Mouse (Mus musculus) kidney, embryonic 14.5 days (tissue): ENCODE results near the gene Cenpu. TPM values are rescaled to one million over a fixed set of nuclear protein-coding genes. Genes with fewer than 3 reads are reported as not detected.
A peak's percentile ranks its signal among the peaks of the same experiment; 100 is the strongest.

Experiments used
- ATAC-seq: fragments of 200-750 bp; cut with Nextera tagmentation; 2 replicates; pipeline ENCODE4 v1.8.0; 2017; ENCODE audit warnings: moderate number of reproducible peaks, mild to moderate bottlenecking, moderate TSS enrichment, moderate library complexity; ENCODE audit not compliant: low FRiP score, low TSS enrichment
- H3K27ac ChIP-seq: fragments of 300-500 bp; sonication (generic); 2 replicates; pipeline ENCODE4 v1.5.1; 2014; ENCODE audit warnings: low read depth, mild to moderate bottlenecking, low read length, moderate library complexity, mixed read lengths
- H3K27me3 ChIP-seq: fragments of 300-500 bp; sonication (generic); 2 replicates; pipeline ENCODE4 v1.6.1; 2014; ENCODE audit warnings: mild to moderate bottlenecking, low read length; ENCODE audit not compliant: control insufficient read depth, insufficient read depth
- H3K36me3 ChIP-seq: fragments of 300-500 bp; sonication (generic); 2 replicates; pipeline ENCODE4 v1.6.1; 2014; ENCODE audit warnings: low read length, mixed read lengths; ENCODE audit not compliant: control insufficient read depth, insufficient read depth
- H3K4me1 ChIP-seq: fragments of 300-500 bp; sonication (generic); 2 replicates; pipeline ENCODE4 v1.6.1; 2014; ENCODE audit warnings: low read length, mixed read lengths; ENCODE audit not compliant: control insufficient read depth, insufficient read depth
- H3K4me2 ChIP-seq: fragments of 300-500 bp; sonication (generic); replicated peaks from 2 replicates; pipeline ENCODE4 v1.6.1; 2014; ENCODE audit warnings: low read depth, mild to moderate bottlenecking, low read length
- H3K4me3 ChIP-seq: fragments of 300-500 bp; sonication (generic); 2 replicates; pipeline ENCODE4 v1.5.1; 2014; ENCODE audit warnings: mild to moderate bottlenecking, low read length
- H3K9ac ChIP-seq: fragments of 300-500 bp; sonication (generic); 2 replicates; pipeline ENCODE4 v1.6.1; 2014; ENCODE audit warnings: low read depth, mild to moderate bottlenecking, low read length, moderate library complexity
- H3K9me3 ChIP-seq: fragments of 300-500 bp; sonication (generic); 2 replicates; pipeline ENCODE4 v1.6.1; 2016; ENCODE audit warnings: low read length; ENCODE audit not compliant: control insufficient read depth
- WGBS: fragments of 180-500 bp; shearing (Covaris S2); extraction: QIAGEN DNeasy Blood & Tissue Kit; methylation state at CpG from one replicate; pipeline ENCODE4 v1.1.7; 2014; 5-methylcytosine and 5-hydroxymethylcytosine counted together
- polyA plus RNA-seq: library from polyadenylated mRNA; unstranded; fragments of >200 nt; fragmentation: Nextera tagmentation; extraction: Ambion mirVana; gene quantifications from 2 replicates; pipeline ENCODE4 v1.2.1, GENCODE M21; 2014

Cenpu gene
- polyA plus RNA-seq, 1 experiment from 2014 or later: 19.4 TPM

GRCm38 (mm10) chr8:46543662-46544061 lies 8.2 kb upstream of the Cenpu start:
- H3K9me3 ChIP-seq: no peaks in the 10 kb centered on the region
- 79% methylated on average over 6 of the region's 6 CpGs for WGBS

GRCm38 (mm10) chr8:46545854-46546253 lies 6.0 kb upstream of the Cenpu start:
- H3K27ac ChIP-seq: no peak overlapping the region
- WGBS: 86% methylated on average over 5 of the region's 5 CpGs
- H3K9ac ChIP-seq: no peak overlapping the region
- no peak overlapping the region for H3K4me2 ChIP-seq
- no peak for ATAC-seq
- H3K4me1 ChIP-seq: no peaks in the 10 kb centered on the region
- H3K27me3 ChIP-seq: no peaks in the 10 kb centered on the region
- no peak overlapping the region for H3K4me3 ChIP-seq
- no peaks in the 10 kb centered on the region for H3K36me3 ChIP-seq
- no peaks in the 10 kb centered on the region for H3K9me3 ChIP-seq

More at GRCm38 (mm10) chr8:46543662-46544061, 8.2 kb upstream of the Cenpu start:
- Histone ChIP-seq H3K4me3 (no peak overlapping the region), H3K4me2 (no peak overlapping the region), H3K27me3 (no peaks in the 10 kb centered on the region), H3K27ac (no peak overlapping the region), H3K36me3 (no peaks in the 10 kb centered on the region), H3K9ac (no peak overlapping the region), H3K4me1 (no peaks in the 10 kb centered on the region)
- ATAC-seq: no peak

GRCm38 (mm10) chr8:46546431-46547176 lies 5.2 kb upstream of the Cenpu start:
- no peaks in the 10 kb centered on the region for H3K9me3 ChIP-seq
- 0 out of 2 replicates have a peak, but pooled peaks cover 4% of the 10 kb centered on the region for H3K4me1 ChIP-seq
- no peak overlapping the region; the same call in 1 of the 2 replicates for H3K27ac ChIP-seq
- no peaks in the 10 kb centered on the region for H3K36me3 ChIP-seq
- 0 out of 2 replicates have a peak, but pooled peaks have one; percentile 18 for ATAC-seq
- no peaks in the 10 kb centered on the region for H3K27me3 ChIP-seq
- H3K4me2 ChIP-seq: no peak overlapping the region
- H3K9ac ChIP-seq: no peak overlapping the region
- H3K4me3 ChIP-seq: no peak overlapping the region
- 65% methylated on average over 11 of the region's 11 CpGs for WGBS

GRCm38 (mm10) chr8:46547245-46547644 lies 4.6 kb upstream of the Cenpu start:
- Histone ChIP-seq H3K36me3 (no peaks in the 10 kb centered on the region), H3K27me3 (no peaks in the 10 kb centered on the region), H3K9me3 (no peaks in the 10 kb centered on the region), H3K4me2 (no peak overlapping the region), H3K4me3 (no peak overlapping the region), H3K27ac (no peak overlapping the region; the same call in 1 of the 2 replicates), H3K4me1 (0 out of 2 replicates have a peak, but pooled peaks cover 4% of the 10 kb centered on the region), H3K9ac (no peak overlapping the region)
- WGBS: 35% methylated on average over 4 of the region's 4 CpGs
- ATAC-seq: no peak

GRCm38 (mm10) chr8:46550058-46550457 lies 1.8 kb upstream of the Cenpu start:
- 81% methylated on average over 8 of the region's 8 CpGs for WGBS
- H3K9ac ChIP-seq: no peak overlapping the region
- no peak for ATAC-seq

GRCm38 (mm10) chr8:46551029-46551428 lies 799 bp upstream of the Cenpu start:
- H3K4me2 ChIP-seq: peak overlapping the region; percentile 53
- no peaks in the 10 kb centered on the region for H3K27me3 ChIP-seq
- no peak for ATAC-seq
- whole genome bisulfite sequencing: 53% methylated on average over 4 of the region's 4 CpGs
- peak overlapping the region; percentile 79 for H3K4me3 ChIP-seq
- no peak overlapping the region for H3K9ac ChIP-seq
- peaks cover 10% of the 10 kb centered on the region for H3K4me1 ChIP-seq
- no peaks in the 10 kb centered on the region for H3K9me3 ChIP-seq
- H3K36me3 ChIP-seq: peaks cover 7% of the 10 kb centered on the region; the same call in 1 of the 2 replicates
- H3K27ac ChIP-seq: no peak overlapping the region

More at GRCm38 (mm10) chr8:46550058-46550457, 1.8 kb upstream of the Cenpu start:
- Histone ChIP-seq H3K27ac (no peak overlapping the region), H3K4me2 (no peak overlapping the region), H3K4me3 (no peak overlapping the region), H3K27me3 (no peaks in the 10 kb centered on the region), H3K9me3 (no peaks in the 10 kb centered on the region), H3K36me3 (0 out of 2 replicates have a peak, but pooled peaks cover 4% of the 10 kb centered on the region), H3K4me1 (peaks cover 10% of the 10 kb centered on the region)

GRCm38 (mm10) chr8:46552441-46552765 lies 575 bp downstream of the Cenpu start:
- 4% methylated on average over 10 of the region's 10 CpGs for WGBS
- Histone ChIP-seq H3K9me3 (no peaks in the 10 kb centered on the region), H3K9ac (peak overlapping the region; percentile 65), H3K4me2 (peak overlapping the region; percentile 84), H3K4me3 (peak overlapping the region; percentile 79), H3K27me3 (no peaks in the 10 kb centered on the region), H3K27ac (no peak overlapping the region), H3K4me1 (peaks cover 10% of the 10 kb centered on the region), H3K36me3 (peaks cover 8% of the 10 kb centered on the region; the same call in 1 of the 2 replicates)
- no peak for ATAC-seq

GRCm38 (mm10) chr8:46559428-46559827 lies 7.6 kb downstream of the Cenpu start:
- Histone ChIP-seq H3K27me3 (no peaks in the 10 kb centered on the region), H3K4me2 (no peak overlapping the region), H3K9ac (no peak overlapping the region), H3K36me3 (peaks cover 27% of the 10 kb centered on the region; the same call in 1 of the 2 replicates), H3K4me1 (no peaks in the 10 kb centered on the region), H3K27ac (no peak overlapping the region), H3K4me3 (no peak overlapping the region), H3K9me3 (no peaks in the 10 kb centered on the region)
- no peak for ATAC-seq
- 82% methylated on average over 6 of the region's 6 CpGs for WGBS

- Histone ChIP-seq H3K27me3 (no peaks in the 10 kb centered on the region), H3K9me3 (no peaks in the 10 kb centered on the region), H3K4me1 (no peaks in the 10 kb centered on the region), H3K9ac (no peak overlapping the region), H3K4me3 (no peak overlapping the region), H3K4me2 (no peak overlapping the region), H3K27ac (no peak overlapping the region), H3K36me3 (peaks cover 20% of the 10 kb centered on the region; the same call in 1 of the 2 replicates)
- ATAC-seq: no peak
- WGBS: 86% methylated on average over 16 of the region's 16 CpGs
Measured at GRCm38 (mm10) chr8:46562333-46562732, 10.5 kb downstream of the Cenpu start.
